10 mouse cellular contexts compared by ENCODE assay signal in the genomic region with DNA sequence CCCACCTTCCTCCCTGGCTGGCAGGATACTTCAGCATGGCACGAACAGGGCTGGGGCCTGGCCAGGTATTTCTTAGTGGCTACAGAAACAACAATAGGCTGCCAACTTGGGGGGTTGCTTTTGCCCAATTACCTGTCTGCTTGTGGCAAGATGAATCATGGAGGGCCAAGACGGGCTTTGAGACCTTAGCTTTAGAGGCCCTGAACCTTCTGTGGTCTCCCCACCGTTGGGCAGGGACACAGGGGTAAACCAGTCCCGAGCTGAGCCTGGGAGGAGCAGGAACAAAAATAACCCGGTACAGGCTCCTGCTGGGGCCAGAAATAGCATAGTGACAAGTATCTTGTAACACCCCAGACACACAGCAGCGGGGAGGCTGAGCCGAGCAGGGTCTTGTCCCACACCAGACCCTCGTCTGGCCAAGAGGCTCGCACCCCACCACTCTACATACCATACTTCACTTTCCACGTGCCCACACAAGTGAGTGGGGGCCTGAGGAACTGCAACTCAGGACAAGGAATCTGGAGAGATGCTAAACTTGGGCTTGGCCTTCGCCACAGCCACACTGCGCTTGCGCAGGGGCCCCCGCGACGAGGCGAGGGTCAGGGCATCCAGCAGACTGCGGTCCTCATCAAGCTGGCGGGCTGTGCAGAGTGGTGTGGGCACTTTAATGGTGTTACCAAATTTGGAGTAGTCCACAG. TPM values are rescaled to one million over a fixed set of nuclear protein-coding genes. Genes with fewer than 3 reads are reported as not detected.
DNase-seq lines count a peak whose midpoint lies in the region; ATAC-seq and TF ChIP-seq lines count a peak whose summit lies in the region.
"Had no signal": no experiment of that assay in that cellular context is flagged by ENCODE, and none has a peak within 500 bp of the region (broad histone marks: within the 10 kb centered on the region; RNA-seq: fewer than 3 reads in every experiment).

No protein-coding gene starts in this region.

- no peak for TF ChIP-seq EP300 in stomach, postnatal 0 days (optimal IDR thresholded peaks at IDR 0.05)

- TF ChIP-seq CTCF in stomach, postnatal 0 days (IDR thresholded peaks at IDR 0.05; ENCODE audit: low read depth) = no peak

- peak; percentile 51; the same call in 1 of the 2 replicates for ATAC-seq in frontal cortex, adult (ENCODE audit: low TSS enrichment)
- no peak for ATAC-seq in stomach, embryonic 14.5 days (ENCODE audit: insufficient number of reproducible peaks, insufficient read depth, low FRiP score, low read depth)
- ATAC-seq in stomach, postnatal 0 days (ENCODE audit: low FRiP score, low TSS enrichment) = no peak
- ATAC-seq in heart, embryonic 14.5 days (ENCODE audit: insufficient number of reproducible peaks, insufficient read depth, low FRiP score, low read depth) = peak; percentile 71
- ATAC-seq in kidney, embryonic 16.5 days (ENCODE audit: low FRiP score, low TSS enrichment) = no peak

- H3K4me3 ChIP-seq in stomach, embryonic 14.5 days (ENCODE audit: low read depth, low read length) = no peak overlapping the region
- no peak overlapping the region for H3K4me3 ChIP-seq in stomach, postnatal 0 days (ENCODE audit: low read depth, low read length)
- H3K4me3 ChIP-seq in heart, embryonic 14.5 days (ENCODE audit: control insufficient read depth in 1 of 2, insufficient read depth in 1 of 2, low read depth in 1 of 2, low read length in 2 of 2) = peak overlapping the region; percentile 38 to 49
- no peak overlapping the region for H3K4me3 ChIP-seq in kidney, embryonic 16.5 days (ENCODE audit: low read length)
- H3K4me3 ChIP-seq: kidney, embryonic 15.5 days; limb, embryonic 15.5 days had no signal

- H3K27me3 ChIP-seq in stomach, embryonic 14.5 days (ENCODE audit: control insufficient read depth, insufficient read depth, low read length) = no peaks in the 10 kb centered on the region
- H3K27me3 ChIP-seq in stomach, postnatal 0 days (ENCODE audit: control insufficient read depth, insufficient read depth, low read length) = no peaks in the 10 kb centered on the region
- peaks cover 7% of the 10 kb centered on the region; the same call in 1 of the 2 replicates for H3K27me3 ChIP-seq in heart, embryonic 14.5 days (ENCODE audit: control insufficient read depth, insufficient read depth, low read length)
- peaks cover 17% of the 10 kb centered on the region; the same call in 1 of the 2 replicates for H3K27me3 ChIP-seq in kidney, embryonic 16.5 days (ENCODE audit: insufficient read depth, low read length)

- H3K4me2 ChIP-seq in stomach, embryonic 14.5 days (replicated peaks; ENCODE audit: low read depth, low read length) = 0 out of 2 replicates have a peak overlapping the region, but pooled peaks have one; percentile 1
- H3K4me2 ChIP-seq in stomach, postnatal 0 days (replicated peaks; ENCODE audit: low read depth) = no peak overlapping the region
- H3K4me2 ChIP-seq in heart, embryonic 14.5 days (ENCODE audit: low read length) = peak overlapping the region; percentile 68
- H3K4me2 ChIP-seq in kidney, embryonic 16.5 days (replicated peaks; ENCODE audit: low read depth, low read length) = no peak overlapping the region
- H3K4me2 ChIP-seq: kidney, embryonic 15.5 days; limb, embryonic 15.5 days had no signal

- H3K9me3 ChIP-seq in stomach, embryonic 14.5 days (ENCODE audit: control insufficient read depth, low read depth, low read length) = no peaks in the 10 kb centered on the region
- no peaks in the 10 kb centered on the region for H3K9me3 ChIP-seq in stomach, postnatal 0 days (ENCODE audit: control insufficient read depth, low read length)
- H3K9me3 ChIP-seq in heart, embryonic 14.5 days (ENCODE audit: control insufficient read depth, low read length) = no peaks in the 10 kb centered on the region
- 0 out of 2 replicates have a peak, but pooled peaks cover 4% of the 10 kb centered on the region for H3K9me3 ChIP-seq in kidney, embryonic 16.5 days (ENCODE audit: low read length)
- H3K9me3 ChIP-seq: kidney, embryonic 15.5 days; limb, embryonic 15.5 days had no signal

- WGBS in stomach, embryonic 14.5 days = 84% methylated on average over 19 of the region's 19 CpGs
- WGBS in stomach, postnatal 0 days = 76% methylated on average over 19 of the region's 19 CpGs
- WGBS in heart, embryonic 14.5 days = 31% methylated on average over 19 of the region's 19 CpGs
- WGBS in kidney, embryonic 16.5 days = 83% methylated on average over 19 of the region's 19 CpGs

- H3K27ac ChIP-seq in stomach, embryonic 14.5 days (ENCODE audit: low read length) = no peak overlapping the region
- H3K27ac ChIP-seq in stomach, postnatal 0 days (replicated peaks) = no peak overlapping the region
- peak overlapping the region; percentile 97 to 98 for H3K27ac ChIP-seq in heart, embryonic 14.5 days (replicated peaks in 1 of 2; ENCODE audit: control insufficient read depth in 1 of 2, insufficient read depth in 1 of 2, low read depth in 2 of 2, low read length in 2 of 2)
- no peak overlapping the region for H3K27ac ChIP-seq in kidney, embryonic 16.5 days (ENCODE audit: low read length)
- H3K27ac ChIP-seq: kidney, embryonic 15.5 days; limb, embryonic 15.5 days had no signal

- H3K4me1 ChIP-seq in stomach, embryonic 14.5 days (ENCODE audit: control insufficient read depth, insufficient read depth, low read length) = no peaks in the 10 kb centered on the region
- H3K4me1 ChIP-seq in stomach, postnatal 0 days (replicated peaks; ENCODE audit: control insufficient read depth, insufficient read depth) = no peaks in the 10 kb centered on the region
- peaks cover 16 to 35% of the 10 kb centered on the region in 2 experiments for H3K4me1 ChIP-seq in heart, embryonic 14.5 days (ENCODE audit: control insufficient read depth in 2 of 2, insufficient read depth in 2 of 2, low read length in 2 of 2)
- H3K4me1 ChIP-seq in kidney, embryonic 16.5 days (ENCODE audit: insufficient read depth, low read length) = peaks cover 4% of the 10 kb centered on the region; the same call in 1 of the 2 replicates

- H3K36me3 ChIP-seq in stomach, embryonic 14.5 days (ENCODE audit: control insufficient read depth, insufficient read depth, low read length) = no peaks in the 10 kb centered on the region
- no peaks in the 10 kb centered on the region for H3K36me3 ChIP-seq in stomach, postnatal 0 days (ENCODE audit: control insufficient read depth, insufficient read depth, low read length)
- no peaks in the 10 kb centered on the region for H3K36me3 ChIP-seq in heart, embryonic 14.5 days (ENCODE audit: control insufficient read depth, insufficient read depth, low read length)
- no peaks in the 10 kb centered on the region for H3K36me3 ChIP-seq in kidney, embryonic 16.5 days (ENCODE audit: insufficient read depth, low read length)
- H3K36me3 ChIP-seq: kidney, embryonic 15.5 days; limb, embryonic 15.5 days had no signal

- DNase-seq in frontal cortex, postnatal 10 days (ENCODE audit: low spot score in 2 of 2) = no peak
- no peak for DNase-seq in stomach, postnatal 0 days (ENCODE audit: low spot score)
- no peak for DNase-seq in layer of hippocampus, postnatal 25 days (ENCODE audit: extremely low spot score in 1 of 2, low spot score in 1 of 2)
- no peak for DNase-seq in embryo, embryonic 10.5 days (ENCODE audit: low spot score)

- no peak overlapping the region for H3K9ac ChIP-seq in stomach, embryonic 14.5 days (replicated peaks; ENCODE audit: low read depth, low read length)
- H3K9ac ChIP-seq in stomach, postnatal 0 days (ENCODE audit: low read length) = no peak overlapping the region
- peak overlapping the region; percentile 72 for H3K9ac ChIP-seq in heart, embryonic 14.5 days (ENCODE audit: low read length)
- H3K9ac ChIP-seq in kidney, embryonic 16.5 days (replicated peaks; ENCODE audit: low read length) = no peak overlapping the region
- H3K9ac ChIP-seq: kidney, embryonic 15.5 days; limb, embryonic 15.5 days had no signal

RNA-seq across cellular contexts. Expression of a gene that starts 2.2 kb away (rescaled TPM):
- 0.56 and 0.74 TPM in 2 replicates for polyA plus RNA-seq in stomach, embryonic 14.5 days (2014; fragmentation: Nextera tagmentation; extraction: Ambion mirVana)
- 0.61 and 0.81 TPM in 2 replicates for polyA plus RNA-seq in stomach, postnatal 0 days (2015; fragmentation: Nextera tagmentation; extraction: Ambion mirVana)
- polyA plus RNA-seq in heart, embryonic 14.5 days (2014; fragmentation: Nextera tagmentation; extraction: Ambion mirVana) = 8.0 and 8.1 TPM in 2 replicates
- total RNA-seq in layer of hippocampus, postnatal 25 days (2021) = 10 to 100 TPM; 31.8 to 31.9 TPM
- 0.14 and 0.28 TPM in 2 replicates for polyA plus RNA-seq in kidney, embryonic 16.5 days (2015; fragmentation: Nextera tagmentation; extraction: Ambion mirVana)

Comparison
In these comparisons a context has a peak if more than half of its experiments do, and no peak if none do; other contexts are left out.
1. H3K4me2 ChIP-seq: peak in stomach, embryonic 14.5 days (single experiment) and heart, embryonic 14.5 days (single experiment); none in stomach, postnatal 0 days (single experiment) and kidney, embryonic 16.5 days (single experiment).
2. ATAC-seq: peak in frontal cortex, adult (single experiment) and heart, embryonic 14.5 days (single experiment); none in stomach, embryonic 14.5 days (single experiment), stomach, postnatal 0 days (single experiment) and kidney, embryonic 16.5 days (single experiment).
3. H3K27ac ChIP-seq: peak in heart, embryonic 14.5 days (2 of 2); none in stomach, embryonic 14.5 days (single experiment), stomach, postnatal 0 days (single experiment) and kidney, embryonic 16.5 days (single experiment).
4. H3K4me3 ChIP-seq: peak in heart, embryonic 14.5 days (2 of 2); none in stomach, embryonic 14.5 days (single experiment), stomach, postnatal 0 days (single experiment) and kidney, embryonic 16.5 days (single experiment).